Mouse (Mus musculus): Measurements from ENCODE around the gene Rmi2. TPM values are rescaled to one million over a fixed set of nuclear protein-coding genes. Genes with fewer than 3 reads are reported as not detected.

The Rmi2 gene
- polyA plus RNA-seq, 1 experiment from 2014 or later: 2.9 TPM

- no peak overlapping the region for H3K27ac ChIP-seq (replicated peaks; ENCODE audit: low read depth, low read length)
- 81% methylated on average over 3 of the region's 3 CpGs for WGBS
- H3K4me1 ChIP-seq (ENCODE audit: control insufficient read depth, insufficient read depth, low read length): no peaks in the 10 kb centered on the region
- H3K4me2 ChIP-seq (ENCODE audit: low read depth, low read length): no peak overlapping the region
- ATAC-seq (replicated peaks; ENCODE audit: insufficient number of reproducible peaks, low FRiP score, low TSS enrichment, low read depth): no peak
- no peaks in the 10 kb centered on the region for H3K9me3 ChIP-seq (replicated peaks; ENCODE audit: control insufficient read depth, low read length)
- no peak overlapping the region for H3K9ac ChIP-seq (replicated peaks; ENCODE audit: low read length)
- no peaks in the 10 kb centered on the region for H3K36me3 ChIP-seq (replicated peaks; ENCODE audit: control insufficient read depth, insufficient read depth, low read depth, low read length)
- H3K27me3 ChIP-seq (ENCODE audit: control insufficient read depth, insufficient read depth, low read length): no peaks in the 10 kb centered on the region
- DNase-seq (ENCODE audit: low spot score): no peak
- H3K4me3 ChIP-seq (ENCODE audit: low read depth, low read length): no peak overlapping the region
Observed at GRCm38 (mm10) chr16:10895906-10896305, 61.0 kb downstream of the Rmi2 start.

- Histone ChIP-seq H3K4me2 (ENCODE audit: low read depth, low read length) (no peak overlapping the region), H3K27me3 (ENCODE audit: control insufficient read depth, insufficient read depth, low read length) (no peaks in the 10 kb centered on the region)
- 0 out of 2 replicates have a peak, but pooled peaks have one; percentile 63 for ATAC-seq (replicated peaks; ENCODE audit: insufficient number of reproducible peaks, low FRiP score, low TSS enrichment, low read depth)
Observed at GRCm38 (mm10) chr16:10897372-10897771, 62.5 kb downstream of the Rmi2 start.

DNA sequence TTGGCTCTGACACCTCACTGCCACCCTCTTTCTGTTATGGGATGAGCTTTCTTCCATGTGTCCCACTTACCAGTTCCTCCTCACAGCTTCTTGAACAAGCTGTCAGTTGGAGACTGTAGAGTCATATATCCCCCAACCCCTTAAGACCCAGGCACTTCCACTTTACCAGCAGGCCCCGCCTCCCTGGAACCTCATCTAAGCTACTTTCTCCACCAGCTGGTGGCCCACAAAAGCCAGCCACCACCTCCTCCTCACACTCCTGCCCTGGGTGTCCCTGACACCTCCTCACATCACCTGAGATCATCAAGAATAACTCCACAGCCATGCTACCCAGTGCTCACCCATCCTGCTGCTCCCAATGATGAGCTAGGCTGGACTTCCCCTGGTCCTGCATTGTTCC is 65.9 kb downstream of the Rmi2 start:
- no peaks in the 10 kb centered on the region for H3K9me3 ChIP-seq (replicated peaks; ENCODE audit: control insufficient read depth, low read length)
- H3K27ac ChIP-seq (replicated peaks; ENCODE audit: low read depth, low read length): no peak overlapping the region
- 100% methylated on average over 1 of the region's 1 CpGs for WGBS
- H3K36me3 ChIP-seq (replicated peaks; ENCODE audit: control insufficient read depth, insufficient read depth, low read depth, low read length): no peaks in the 10 kb centered on the region
- peaks cover 6% of the 10 kb centered on the region; the same call in 1 of the 2 replicates for H3K4me1 ChIP-seq (ENCODE audit: control insufficient read depth, insufficient read depth, low read length)
- no peak overlapping the region for H3K4me2 ChIP-seq (ENCODE audit: low read depth, low read length)
- no peak overlapping the region for H3K4me3 ChIP-seq (ENCODE audit: low read depth, low read length)
- ATAC-seq (replicated peaks; ENCODE audit: insufficient number of reproducible peaks, low FRiP score, low TSS enrichment, low read depth) (no peak), DNase-seq (ENCODE audit: low spot score) (no peak)
- no peak overlapping the region for H3K9ac ChIP-seq (replicated peaks; ENCODE audit: low read length)
- no peaks in the 10 kb centered on the region for H3K27me3 ChIP-seq (ENCODE audit: control insufficient read depth, insufficient read depth, low read length)

More at GRCm38 (mm10) chr16:10897372-10897771, 62.5 kb downstream of the Rmi2 start:
- no peaks in the 10 kb centered on the region for H3K36me3 ChIP-seq (replicated peaks; ENCODE audit: control insufficient read depth, insufficient read depth, low read depth, low read length)
- WGBS: 39% methylated on average over 6 of the region's 6 CpGs
- H3K4me3 ChIP-seq (ENCODE audit: low read depth, low read length): no peak overlapping the region
- DNase-seq (ENCODE audit: low spot score): peak; percentile 66
- H3K27ac ChIP-seq (replicated peaks; ENCODE audit: low read depth, low read length): no peak overlapping the region
- H3K9ac ChIP-seq (replicated peaks; ENCODE audit: low read length): no peak overlapping the region
- H3K9me3 ChIP-seq (replicated peaks; ENCODE audit: control insufficient read depth, low read length): no peaks in the 10 kb centered on the region
- H3K4me1 ChIP-seq (ENCODE audit: control insufficient read depth, insufficient read depth, low read length): no peaks in the 10 kb centered on the region

DNA sequence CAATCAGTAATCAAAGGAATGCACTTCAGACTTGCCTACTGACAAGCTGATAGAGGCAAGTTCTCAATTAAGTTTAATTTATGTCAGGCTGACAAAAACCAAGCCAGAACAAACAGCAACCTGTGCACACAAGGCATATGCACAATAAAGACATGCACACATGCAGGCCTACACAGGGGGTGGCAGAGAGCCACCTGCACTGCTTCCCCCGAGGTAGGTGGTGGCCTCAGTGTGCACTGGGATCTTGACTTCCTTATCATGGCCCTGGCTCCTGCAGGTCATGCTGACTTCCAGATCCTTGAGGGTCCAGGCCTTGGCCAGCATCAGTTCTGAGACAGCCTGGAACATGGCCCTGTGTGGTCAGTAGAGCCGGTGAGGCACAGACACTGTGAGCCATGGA is 67.1 kb downstream of the Rmi2 start:
- H3K4me3 ChIP-seq (ENCODE audit: low read depth, low read length): no peak overlapping the region
- DNase-seq (ENCODE audit: low spot score) (no peak), ATAC-seq (replicated peaks; ENCODE audit: insufficient number of reproducible peaks, low FRiP score, low TSS enrichment, low read depth) (no peak)
- peaks cover 8% of the 10 kb centered on the region for H3K4me1 ChIP-seq (ENCODE audit: control insufficient read depth, insufficient read depth, low read length)
- H3K36me3 ChIP-seq (replicated peaks; ENCODE audit: control insufficient read depth, insufficient read depth, low read depth, low read length): no peaks in the 10 kb centered on the region
- H3K9me3 ChIP-seq (replicated peaks; ENCODE audit: control insufficient read depth, low read length): no peaks in the 10 kb centered on the region
- no peaks in the 10 kb centered on the region for H3K27me3 ChIP-seq (ENCODE audit: control insufficient read depth, insufficient read depth, low read length)
- no peak overlapping the region for H3K4me2 ChIP-seq (ENCODE audit: low read depth, low read length)
- 79% methylated on average over 2 of the region's 2 CpGs for WGBS
- no peak overlapping the region for H3K27ac ChIP-seq (replicated peaks; ENCODE audit: low read depth, low read length)
- no peak overlapping the region for H3K9ac ChIP-seq (replicated peaks; ENCODE audit: low read length)

- no peaks in the 10 kb centered on the region for H3K36me3 ChIP-seq (replicated peaks; ENCODE audit: control insufficient read depth, insufficient read depth, low read depth, low read length)
- ATAC-seq (replicated peaks; ENCODE audit: insufficient number of reproducible peaks, low FRiP score, low TSS enrichment, low read depth) (no peak), DNase-seq (ENCODE audit: low spot score) (no peak)
- H3K9me3 ChIP-seq (replicated peaks; ENCODE audit: control insufficient read depth, low read length): no peaks in the 10 kb centered on the region
- no peak overlapping the region for H3K27ac ChIP-seq (replicated peaks; ENCODE audit: low read depth, low read length)
- peaks cover 8% of the 10 kb centered on the region for H3K4me1 ChIP-seq (ENCODE audit: control insufficient read depth, insufficient read depth, low read length)
- 47% methylated on average over 5 of the region's 5 CpGs for WGBS
- no peak overlapping the region for H3K9ac ChIP-seq (replicated peaks; ENCODE audit: low read length)
- H3K4me3 ChIP-seq (ENCODE audit: low read depth, low read length): no peak overlapping the region
- H3K27me3 ChIP-seq (ENCODE audit: control insufficient read depth, insufficient read depth, low read length): no peaks in the 10 kb centered on the region
- no peak overlapping the region for H3K4me2 ChIP-seq (ENCODE audit: low read depth, low read length)
Observed at GRCm38 (mm10) chr16:10902849-10903248, 68.0 kb downstream of the Rmi2 start.

DNA sequence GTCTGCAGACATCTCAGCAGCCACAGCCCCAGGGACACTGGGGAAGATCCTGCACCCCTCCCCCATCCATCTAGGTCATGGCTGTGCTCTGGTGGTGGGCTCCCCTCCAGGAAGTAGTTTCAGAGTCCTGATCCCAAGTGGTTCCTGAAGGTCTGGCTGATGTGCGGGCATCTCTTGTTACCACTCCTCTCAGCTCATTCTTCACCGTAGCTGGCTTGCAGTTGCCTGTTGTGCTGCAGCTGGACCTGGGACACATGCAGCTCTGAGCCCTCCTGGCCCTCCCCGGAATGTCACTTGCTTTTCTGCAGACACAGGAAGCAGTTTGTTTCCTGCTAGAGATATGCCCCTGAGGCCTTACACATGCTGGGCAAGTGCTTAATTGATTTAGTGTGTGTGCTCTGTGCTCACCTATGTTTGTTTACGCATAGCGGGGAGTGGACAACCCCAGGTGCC is 70.8 kb downstream of the Rmi2 start:
- H3K9me3 ChIP-seq (replicated peaks; ENCODE audit: control insufficient read depth, low read length): no peaks in the 10 kb centered on the region
- H3K36me3 ChIP-seq (replicated peaks; ENCODE audit: control insufficient read depth, insufficient read depth, low read depth, low read length): no peaks in the 10 kb centered on the region
- no peaks in the 10 kb centered on the region for H3K27me3 ChIP-seq (ENCODE audit: control insufficient read depth, insufficient read depth, low read length)
- WGBS: 41% methylated on average over 5 of the region's 5 CpGs
- H3K4me3 ChIP-seq (ENCODE audit: low read depth, low read length): no peak overlapping the region
- H3K9ac ChIP-seq (replicated peaks; ENCODE audit: low read length): no peak overlapping the region
- DNase-seq (ENCODE audit: low spot score): peak; percentile 38
- no peak overlapping the region for H3K27ac ChIP-seq (replicated peaks; ENCODE audit: low read depth, low read length)
- H3K4me1 ChIP-seq (ENCODE audit: control insufficient read depth, insufficient read depth, low read length): peaks cover 8% of the 10 kb centered on the region
- H3K4me2 ChIP-seq (ENCODE audit: low read depth, low read length): no peak overlapping the region
- ATAC-seq (replicated peaks; ENCODE audit: insufficient number of reproducible peaks, low FRiP score, low TSS enrichment, low read depth): 0 out of 2 replicates have a peak, but pooled peaks have one; percentile 10

DNA sequence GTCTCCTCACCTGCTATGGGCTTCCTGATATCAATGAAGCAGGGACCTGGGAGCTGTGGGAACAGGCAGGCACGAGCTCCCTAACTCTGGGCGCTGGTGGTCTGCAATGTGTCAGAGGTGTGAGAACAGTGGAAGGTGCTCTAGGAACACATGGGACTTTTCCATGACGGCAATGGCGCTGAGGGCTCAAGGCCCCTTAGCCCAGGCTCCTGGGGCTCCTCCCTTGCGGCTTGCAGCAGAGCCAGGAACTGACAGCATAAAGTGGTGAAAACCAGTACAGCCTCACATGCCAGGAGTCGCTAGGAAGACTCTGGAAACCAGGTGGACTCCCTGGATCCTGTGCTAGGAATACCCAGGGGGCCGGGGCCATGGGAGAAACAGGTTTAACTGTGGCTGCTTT is 75.7 kb downstream of the Rmi2 start:
- Histone ChIP-seq H3K4me1 (ENCODE audit: control insufficient read depth, insufficient read depth, low read length) (peaks cover 4% of the 10 kb centered on the region), H3K36me3 (replicated peaks; ENCODE audit: control insufficient read depth, insufficient read depth, low read depth, low read length) (no peaks in the 10 kb centered on the region), H3K4me2 (ENCODE audit: low read depth, low read length) (no peak overlapping the region), H3K9me3 (replicated peaks; ENCODE audit: control insufficient read depth, low read length) (no peaks in the 10 kb centered on the region; the same call in 1 of the 2 replicates), H3K4me3 (ENCODE audit: low read depth, low read length) (no peak overlapping the region), H3K27ac (replicated peaks; ENCODE audit: low read depth, low read length) (no peak overlapping the region), H3K9ac (replicated peaks; ENCODE audit: low read length) (no peak overlapping the region), H3K27me3 (ENCODE audit: control insufficient read depth, insufficient read depth, low read length) (no peaks in the 10 kb centered on the region)
- DNase-seq (ENCODE audit: low spot score) (no peak), ATAC-seq (replicated peaks; ENCODE audit: insufficient number of reproducible peaks, low FRiP score, low TSS enrichment, low read depth) (no peak)
- 81% methylated on average over 7 of the region's 7 CpGs for WGBS

DNA sequence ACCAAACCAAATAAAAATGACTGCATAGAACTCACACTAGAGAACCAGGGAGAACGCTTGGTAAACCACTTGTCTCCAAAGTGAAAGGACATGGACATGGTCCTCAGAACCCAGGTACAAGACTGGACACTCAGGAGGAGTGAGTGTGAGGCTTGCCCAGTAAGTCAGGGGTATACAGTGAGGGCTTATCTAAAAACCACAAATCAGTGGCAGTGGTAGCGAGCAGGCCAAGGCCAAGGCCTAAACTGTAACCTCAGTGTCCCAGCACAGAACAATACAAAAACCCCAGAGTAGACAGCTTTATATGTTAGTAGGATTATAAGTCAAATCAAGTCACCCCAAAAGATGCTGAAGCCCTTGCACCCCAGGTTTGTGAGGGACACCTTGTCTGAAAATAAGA is 76.2 kb downstream of the Rmi2 start:
- 93% methylated on average over 2 of the region's 2 CpGs for WGBS
- no peaks in the 10 kb centered on the region for H3K36me3 ChIP-seq (replicated peaks; ENCODE audit: control insufficient read depth, insufficient read depth, low read depth, low read length)
- no peak overlapping the region for H3K4me3 ChIP-seq (ENCODE audit: low read depth, low read length)
- ATAC-seq (replicated peaks; ENCODE audit: insufficient number of reproducible peaks, low FRiP score, low TSS enrichment, low read depth) (no peak), DNase-seq (ENCODE audit: low spot score) (no peak)
- H3K9ac ChIP-seq (replicated peaks; ENCODE audit: low read length): no peak overlapping the region
- no peaks in the 10 kb centered on the region; the same call in 1 of the 2 replicates for H3K9me3 ChIP-seq (replicated peaks; ENCODE audit: control insufficient read depth, low read length)
- H3K4me2 ChIP-seq (ENCODE audit: low read depth, low read length): no peak overlapping the region
- H3K4me1 ChIP-seq (ENCODE audit: control insufficient read depth, insufficient read depth, low read length): no peaks in the 10 kb centered on the region; the same call in 1 of the 2 replicates
- no peaks in the 10 kb centered on the region for H3K27me3 ChIP-seq (ENCODE audit: control insufficient read depth, insufficient read depth, low read length)
- H3K27ac ChIP-seq (replicated peaks; ENCODE audit: low read depth, low read length): no peak overlapping the region

Measured in embryonic facial prominence, embryonic 11.5 days (tissue).